In the genomic region with DNA sequence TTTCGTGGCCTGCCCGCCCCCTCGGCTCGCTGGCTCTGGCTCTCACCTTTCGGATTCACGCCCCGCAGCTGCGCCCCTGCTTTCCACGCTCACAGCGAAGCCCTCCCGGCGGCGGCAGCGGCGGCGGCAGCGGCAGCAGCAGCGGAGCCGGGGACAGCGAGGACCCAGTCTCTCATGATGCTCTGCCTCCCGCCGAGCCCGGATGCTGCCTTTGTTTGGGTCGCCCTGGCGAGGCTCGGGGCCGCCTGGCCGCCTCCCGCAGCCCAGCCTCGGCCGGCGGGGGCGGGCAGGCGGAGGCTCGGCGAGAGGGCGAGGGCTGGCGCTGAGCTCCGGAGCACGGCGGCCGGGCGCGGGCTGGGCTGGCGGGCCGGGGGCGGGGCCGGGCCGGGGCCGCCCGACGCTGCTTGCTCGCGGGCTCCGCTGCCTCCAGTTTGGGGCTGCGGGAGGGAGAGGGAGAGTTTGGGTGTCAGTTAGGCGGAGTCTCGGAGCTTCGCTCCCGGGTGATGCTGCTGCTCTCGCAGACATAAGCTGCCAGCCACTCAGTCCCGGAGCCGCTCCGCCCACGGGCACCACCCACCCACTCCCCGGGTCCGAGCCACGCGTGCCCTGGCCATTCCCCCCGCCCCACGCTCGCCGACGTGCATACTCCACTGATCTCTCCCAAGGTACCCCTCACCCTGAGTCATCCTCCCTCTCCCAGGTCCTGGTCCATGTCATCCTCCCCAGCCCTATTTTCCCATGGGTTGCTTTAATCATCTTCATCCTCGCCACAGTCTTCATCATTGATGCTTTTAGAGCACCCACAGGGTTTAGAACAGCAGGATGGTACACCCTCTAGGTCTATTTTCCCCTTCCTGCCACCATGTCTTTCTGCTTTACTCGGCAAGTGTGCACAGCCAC, we compare ENCODE assay signal across 8 mouse cellular contexts. TPM values are rescaled to one million over a fixed set of nuclear protein-coding genes. Genes with fewer than 3 reads are reported as not detected.
DNase-seq lines count a peak whose midpoint lies in the region; ATAC-seq and TF ChIP-seq lines count a peak whose summit lies in the region.

Gene Rims1 (minus strand): TSS at position 269 of the 900 bp plus-strand sequence.

- H3K4me2 ChIP-seq in intestine, embryonic 14.5 days (ENCODE audit: low read length) = peak within 1 kb of the TSS; percentile 90
- H3K4me2 ChIP-seq in limb, embryonic 12.5 days = peak within 1 kb of the TSS; percentile 90
- H3K4me2 ChIP-seq in midbrain, embryonic 14.5 days (ENCODE audit: low read length) = peak within 1 kb of the TSS; percentile 69
- H3K4me2 ChIP-seq in stomach, embryonic 16.5 days (ENCODE audit: low read depth, low read length) = peak within 1 kb of the TSS; percentile 96

- H3K4me3 ChIP-seq in kidney, adult 2 months (ENCODE audit: insufficient read depth, low read depth, low read length) = peak within 1 kb of the TSS; percentile 44
- H3K4me3 ChIP-seq in intestine, embryonic 14.5 days (ENCODE audit: low read depth, low read length) = peak within 1 kb of the TSS; percentile 62
- H3K4me3 ChIP-seq in limb, embryonic 12.5 days (replicated peaks) = peak within 1 kb of the TSS; percentile 71
- H3K4me3 ChIP-seq in midbrain, embryonic 14.5 days (replicated peaks; ENCODE audit: low read depth, low read length) = peak within 1 kb of the TSS; percentile 77
- H3K4me3 ChIP-seq in stomach, embryonic 16.5 days (replicated peaks; ENCODE audit: low read length) = peak within 1 kb of the TSS; percentile 70

- H3K9ac ChIP-seq in intestine, embryonic 14.5 days (ENCODE audit: low read length) = peak within 1 kb of the TSS; percentile 60
- H3K9ac ChIP-seq in limb, embryonic 12.5 days (replicated peaks) = peak within 1 kb of the TSS; percentile 79
- peak within 1 kb of the TSS; percentile 98 for H3K9ac ChIP-seq in midbrain, embryonic 14.5 days (replicated peaks; ENCODE audit: low read length)
- peak within 1 kb of the TSS; percentile 80 for H3K9ac ChIP-seq in stomach, embryonic 16.5 days (ENCODE audit: low read length)

- ATAC-seq in intestine, embryonic 14.5 days (replicated peaks; ENCODE audit: low FRiP score, low TSS enrichment, low read depth) = peak; percentile 92
- ATAC-seq in limb, embryonic 12.5 days (ENCODE audit: insufficient number of reproducible peaks, insufficient read depth, low FRiP score, low TSS enrichment, low read depth) = peak; percentile 93
- ATAC-seq in midbrain, embryonic 14.5 days (ENCODE audit: low FRiP score, low TSS enrichment) = peak; percentile 92
- peak; percentile 92 for ATAC-seq in stomach, embryonic 16.5 days (ENCODE audit: insufficient read depth, low FRiP score)

- H3K27me3 ChIP-seq in kidney, adult 2 months (replicated peaks; ENCODE audit: control insufficient read depth, insufficient read depth, low read length) = peaks cover 2% of the 10 kb centered on the region; the same call in 1 of the 2 replicates
- H3K27me3 ChIP-seq in intestine, embryonic 14.5 days (replicated peaks; ENCODE audit: control insufficient read depth, insufficient read depth, low read length) = peaks cover 14% of the 10 kb centered on the region
- H3K27me3 ChIP-seq in limb, embryonic 12.5 days = peaks cover 19% of the 10 kb centered on the region
- no peaks in the 10 kb centered on the region for H3K27me3 ChIP-seq in midbrain, embryonic 14.5 days (ENCODE audit: control insufficient read depth, insufficient read depth, low read length)
- H3K27me3 ChIP-seq in stomach, embryonic 16.5 days (ENCODE audit: control insufficient read depth, insufficient read depth, low read length) = peaks cover 6% of the 10 kb centered on the region

- H3K9me3 ChIP-seq in intestine, embryonic 14.5 days (ENCODE audit: control insufficient read depth, low read length) = no peaks in the 10 kb centered on the region
- H3K9me3 ChIP-seq in limb, embryonic 12.5 days = no peaks in the 10 kb centered on the region
- no peaks in the 10 kb centered on the region for H3K9me3 ChIP-seq in midbrain, embryonic 14.5 days (ENCODE audit: control insufficient read depth, low read length)
- no peaks in the 10 kb centered on the region for H3K9me3 ChIP-seq in stomach, embryonic 16.5 days (replicated peaks; ENCODE audit: control insufficient read depth, low read length)

- no peak for TF ChIP-seq CTCF in kidney, adult 2 months (conservative IDR thresholded peaks at IDR 0.05; ENCODE audit: insufficient read depth, insufficient read length, low read depth, low read length)

- no peak for TF ChIP-seq POLR2A in kidney, adult 2 months (IDR thresholded peaks at IDR 0.05; ENCODE audit: low read depth, low read length)

- H3K27ac ChIP-seq in kidney, adult 2 months (ENCODE audit: insufficient read depth, low read depth, low read length) = no peak within 1 kb of the TSS
- H3K27ac ChIP-seq in intestine, embryonic 14.5 days (ENCODE audit: low read depth) = no peak within 1 kb of the TSS
- no peak within 1 kb of the TSS for H3K27ac ChIP-seq in limb, embryonic 12.5 days
- peak within 1 kb of the TSS; percentile 93 for H3K27ac ChIP-seq in midbrain, embryonic 14.5 days (replicated peaks; ENCODE audit: low read depth, low read length)
- no peak within 1 kb of the TSS for H3K27ac ChIP-seq in stomach, embryonic 16.5 days (ENCODE audit: low read length)

- H3K36me3 ChIP-seq in kidney, adult 2 months (ENCODE audit: control insufficient read depth, insufficient read depth, low read length) = no peaks in the 10 kb centered on the region
- no peaks in the 10 kb centered on the region for H3K36me3 ChIP-seq in intestine, embryonic 14.5 days (ENCODE audit: control insufficient read depth, insufficient read depth, low read length)
- H3K36me3 ChIP-seq in limb, embryonic 12.5 days = no peaks in the 10 kb centered on the region
- no peaks in the 10 kb centered on the region for H3K36me3 ChIP-seq in midbrain, embryonic 14.5 days (ENCODE audit: control insufficient read depth, insufficient read depth, low read length)
- no peaks in the 10 kb centered on the region for H3K36me3 ChIP-seq in stomach, embryonic 16.5 days (ENCODE audit: control insufficient read depth, insufficient read depth, low read length)

- H3K4me1 ChIP-seq in kidney, adult 2 months (ENCODE audit: control insufficient read depth, insufficient read depth, low read length) = no peaks in the 10 kb centered on the region
- no peaks in the 10 kb centered on the region; the same call in 1 of the 2 replicates for H3K4me1 ChIP-seq in intestine, embryonic 14.5 days (replicated peaks; ENCODE audit: control insufficient read depth, insufficient read depth, low read length)
- H3K4me1 ChIP-seq in limb, embryonic 12.5 days (replicated peaks) = peaks cover 12% of the 10 kb centered on the region; the same call in 1 of the 2 replicates
- peaks cover 16% of the 10 kb centered on the region for H3K4me1 ChIP-seq in midbrain, embryonic 14.5 days (ENCODE audit: control insufficient read depth, insufficient read depth, low read length)
- peaks cover 7% of the 10 kb centered on the region for H3K4me1 ChIP-seq in stomach, embryonic 16.5 days (ENCODE audit: control insufficient read depth, insufficient read depth, low read length)

- WGBS in kidney, adult 2 months = 1% methylated on average over 71 of the region's 76 CpGs
- WGBS in intestine, embryonic 14.5 days = under 1% methylated on average over 58 of the region's 76 CpGs
- WGBS in limb, embryonic 12.5 days = under 1% methylated on average over 67 of the region's 76 CpGs
- WGBS in midbrain, embryonic 14.5 days = 1% methylated on average over 71 of the region's 76 CpGs
- 1% methylated on average over 65 of the region's 76 CpGs for WGBS in stomach, embryonic 16.5 days

- DNase-seq in kidney, adult 2 months = peak; percentile 7
- DNase-seq in kidney, adult 8-10 months = no peak
- DNase-seq in cerebellum, postnatal 4 days (ENCODE audit: low spot score in 2 of 2) = peak; percentile 48 to 65
- DNase-seq in gastrocnemius, adult 18-20 months (ENCODE audit: low spot score) = peak; percentile 1
- peak; percentile 74 for DNase-seq in intestine, embryonic 14.5 days (ENCODE audit: low spot score)
- peak; percentile 82 for DNase-seq in midbrain, embryonic 14.5 days

RNA-seq across cellular contexts. Expression of gene Rims1, which starts in this region (rescaled TPM):
- polyA plus RNA-seq in kidney, adult 2 months (2012; rRNA removed) = 0.02 and 0.11 TPM in 2 replicates
- total RNA-seq in gastrocnemius, adult 18-20 months (2021) = under 1 TPM; 0.28 to 0.34 TPM
- 7.8 and 8.9 TPM in 2 replicates for polyA plus RNA-seq in intestine, embryonic 14.5 days (2014; fragmentation: Nextera tagmentation; extraction: Ambion mirVana)
- 2.3 and 2.5 TPM in 2 replicates for polyA plus RNA-seq in limb, embryonic 12.5 days (2016; fragmentation: Nextera tagmentation; extraction: Ambion mirVana)
- 17.1 and 19.1 TPM in 2 replicates for polyA plus RNA-seq in midbrain, embryonic 14.5 days (2014; fragmentation: Nextera tagmentation; extraction: Ambion mirVana)
- 10.9 and 13.0 TPM in 2 replicates for polyA plus RNA-seq in stomach, embryonic 16.5 days (2015; fragmentation: Nextera tagmentation; extraction: Ambion mirVana)

Comparison
In these comparisons a context has a peak if more than half of its experiments do, and no peak if none do; other contexts are left out.
1. Peak in DNase-seq and H3K4me3 ChIP-seq in kidney, adult 2 months; RNA of the gene not detected or under 1 TPM.
2. Peak in DNase-seq in gastrocnemius, adult 18-20 months; RNA of the gene not detected or under 1 TPM.
3. DNase-seq: peak in cerebellum, postnatal 4 days (2 of 2), intestine, embryonic 14.5 days (single experiment) and midbrain, embryonic 14.5 days (single experiment); none in kidney, adult 8-10 months (0 of 2).
4. Peak in every context shown above with its lines, with median percentiles within 50 percentile points of each other: H3K4me3 ChIP-seq, ATAC-seq, H3K4me2 ChIP-seq and H3K9ac ChIP-seq.